In genomic region chr4:150213910-150214309, GRCm38 (mm10) we compare ENCODE assay signal across 18 mouse cellular contexts. TPM values are rescaled to one million over a fixed set of nuclear protein-coding genes. Genes with fewer than 3 reads are reported as not detected.
DNase-seq lines count a peak whose midpoint lies in the region; ATAC-seq and TF ChIP-seq lines count a peak whose summit lies in the region.
"Had no signal": no experiment of that assay in that cellular context is flagged by ENCODE, and none has a peak within 500 bp of the region (broad histone marks: within the 10 kb centered on the region; RNA-seq: fewer than 3 reads in every experiment).

No protein-coding gene starts in this region.

- 39% methylated on average over 5 of the region's 5 CpGs for WGBS in forebrain, postnatal 0 days
- WGBS in forebrain, embryonic 15.5 days: 29% methylated on average over 5 of the region's 5 CpGs
- 45% methylated on average over 5 of the region's 5 CpGs for WGBS in liver, adult 2 months
- 36% methylated on average over 5 of the region's 5 CpGs for WGBS in liver, embryonic 11.5 days
- 25% methylated on average over 5 of the region's 5 CpGs for WGBS in midbrain, embryonic 10.5 days

- H3K4me1 ChIP-seq in forebrain, postnatal 0 days (ENCODE audit: insufficient read depth): no peaks in the 10 kb centered on the region
- peaks cover 7% of the 10 kb centered on the region for H3K4me1 ChIP-seq in forebrain, embryonic 15.5 days
- H3K4me1 ChIP-seq in liver, adult 2 months (ENCODE audit: control insufficient read depth, insufficient read depth, low read length): peaks cover 5% of the 10 kb centered on the region
- peaks cover 4% of the 10 kb centered on the region for H3K4me1 ChIP-seq in liver, embryonic 11.5 days (replicated peaks; ENCODE audit: control insufficient read depth, insufficient read depth, low read length)
- no peaks in the 10 kb centered on the region for H3K4me1 ChIP-seq in ES-Bruce4 (ENCODE audit: control insufficient read depth, insufficient read depth, low read length)
- H3K4me1 ChIP-seq in embryonic fibroblast, embryonic 13.5 days (ENCODE audit: control insufficient read depth, insufficient read depth, low read length): peaks cover 3% of the 10 kb centered on the region; the same call in 1 of the 2 replicates
- H3K4me1 ChIP-seq in midbrain, embryonic 10.5 days: peaks cover 23% of the 10 kb centered on the region

- H3K27me3 ChIP-seq in forebrain, postnatal 0 days (ENCODE audit: insufficient read depth, low read length): no peaks in the 10 kb centered on the region
- no peaks in the 10 kb centered on the region for H3K27me3 ChIP-seq in forebrain, embryonic 15.5 days
- H3K27me3 ChIP-seq in liver, adult 2 months (ENCODE audit: control insufficient read depth, insufficient read depth, low read length): no peaks in the 10 kb centered on the region
- H3K27me3 ChIP-seq in liver, embryonic 11.5 days (replicated peaks; ENCODE audit: control insufficient read depth, insufficient read depth, low read length): no peaks in the 10 kb centered on the region
- H3K27me3 ChIP-seq in ES-Bruce4 (ENCODE audit: control insufficient read depth, insufficient read depth, low read length, poor library complexity, severe bottlenecking): no peaks in the 10 kb centered on the region
- H3K27me3 ChIP-seq in midbrain, embryonic 10.5 days (ENCODE audit: low read depth, poor library complexity, severe bottlenecking): no peaks in the 10 kb centered on the region
- H3K27me3 ChIP-seq: forebrain, embryonic 13.5 days; lung, embryonic 15.5 days; midbrain, embryonic 13.5 days; neural tube, embryonic 15.5 days had no signal

- peak; percentile 34 for TF ChIP-seq CTCF in forebrain, postnatal 0 days (IDR thresholded peaks at IDR 0.05; ENCODE audit: low read depth)
- TF ChIP-seq CTCF in liver, adult 2 months (IDR thresholded peaks at IDR 0.05; ENCODE audit: low read depth, low read length): peak; percentile 52; the same call in 1 of the 2 replicates
- TF ChIP-seq CTCF in ES-Bruce4 (IDR thresholded peaks at IDR 0.05; ENCODE audit: low read depth, low read length): peak; percentile 74
- TF ChIP-seq CTCF in embryonic fibroblast, embryonic 13.5 days (IDR thresholded peaks at IDR 0.05; ENCODE audit: borderline replicate concordance, insufficient read depth, low read length): peak; percentile 6; the same call in 1 of the 2 replicates

- no peak overlapping the region for H3K4me2 ChIP-seq in forebrain, postnatal 0 days (ENCODE audit: low read depth)
- H3K4me2 ChIP-seq in forebrain, embryonic 15.5 days (replicated peaks): no peak overlapping the region
- H3K4me2 ChIP-seq in liver, embryonic 11.5 days: no peak overlapping the region
- H3K4me2 ChIP-seq: forebrain, embryonic 13.5 days; lung, embryonic 15.5 days; midbrain, embryonic 13.5 days; neural tube, embryonic 15.5 days had no signal

- no peak for DNase-seq in forebrain, postnatal 0 days
- DNase-seq in liver, adult 2 months (ENCODE audit: extremely low read depth, low read depth, low spot score): no peak
- no peak for DNase-seq in liver, embryonic 11.5 days (ENCODE audit: low spot score)
- no peak for DNase-seq in c-Kit-positive CD71-positive TER-119-positive erythroid progenitor cells, embryonic 14.5 days (ENCODE audit: low spot score)
- DNase-seq in midbrain, embryonic 10.5 days (ENCODE audit: low spot score): no peak
- DNase-seq: gastrocnemius, postnatal 14 days; kidney, postnatal 4 days had no signal

- TF ChIP-seq EP300 in ES-Bruce4 (IDR thresholded peaks at IDR 0.05; ENCODE audit: insufficient read depth, low read depth, low read length): no peak

- no peak overlapping the region for H3K9ac ChIP-seq in forebrain, postnatal 0 days
- no peak overlapping the region for H3K9ac ChIP-seq in forebrain, embryonic 15.5 days (replicated peaks)
- no peak overlapping the region for H3K9ac ChIP-seq in liver, adult 2 months (ENCODE audit: low read depth, low read length)
- no peak overlapping the region for H3K9ac ChIP-seq in liver, embryonic 11.5 days (ENCODE audit: low read depth, low read length)
- H3K9ac ChIP-seq in ES-Bruce4 (ENCODE audit: low read depth, poor library complexity, severe bottlenecking): no peak overlapping the region
- H3K9ac ChIP-seq: forebrain, embryonic 13.5 days; lung, embryonic 15.5 days; midbrain, embryonic 13.5 days had no signal

- H3K79me2 ChIP-seq in liver, adult 2 months (ENCODE audit: control insufficient read depth, insufficient read depth, low read length): no peaks in the 10 kb centered on the region

- ATAC-seq in forebrain, postnatal 0 days: no peak
- no peak for ATAC-seq in forebrain, embryonic 15.5 days (replicated peaks)
- ATAC-seq in liver, embryonic 11.5 days (replicated peaks; ENCODE audit: low FRiP score): no peak
- ATAC-seq: forebrain, embryonic 13.5 days; midbrain, embryonic 13.5 days had no signal

- H3K9me3 ChIP-seq in forebrain, postnatal 0 days (ENCODE audit: low read length): no peaks in the 10 kb centered on the region
- no peaks in the 10 kb centered on the region for H3K9me3 ChIP-seq in forebrain, embryonic 15.5 days
- H3K9me3 ChIP-seq in liver, embryonic 11.5 days (ENCODE audit: control insufficient read depth, low read length): no peaks in the 10 kb centered on the region
- no peaks in the 10 kb centered on the region for H3K9me3 ChIP-seq in ES-Bruce4 (replicated peaks; ENCODE audit: control insufficient read depth, insufficient read depth, low read length, poor library complexity, severe bottlenecking)
- H3K9me3 ChIP-seq in midbrain, embryonic 10.5 days (replicated peaks): no peaks in the 10 kb centered on the region
- H3K9me3 ChIP-seq: embryonic facial prominence, embryonic 10.5 days; forebrain, embryonic 13.5 days; lung, embryonic 15.5 days; midbrain, embryonic 13.5 days; neural tube, embryonic 15.5 days had no signal

- no peak overlapping the region for H3K27ac ChIP-seq in forebrain, postnatal 0 days (ENCODE audit: low read depth, low read length)
- no peak overlapping the region for H3K27ac ChIP-seq in forebrain, embryonic 15.5 days (replicated peaks)
- no peak overlapping the region for H3K27ac ChIP-seq in liver, adult 2 months (replicated peaks; ENCODE audit: insufficient read depth, low read depth, low read length)
- no peak overlapping the region for H3K27ac ChIP-seq in liver, embryonic 11.5 days (ENCODE audit: low read depth, low read length)
- H3K27ac ChIP-seq in ES-Bruce4 (ENCODE audit: insufficient read depth, low read length): no peak overlapping the region
- no peak overlapping the region for H3K27ac ChIP-seq in embryonic fibroblast, embryonic 13.5 days (ENCODE audit: insufficient read depth, low read length)
- H3K27ac ChIP-seq in midbrain, embryonic 10.5 days (replicated peaks): no peak overlapping the region
- H3K27ac ChIP-seq: embryonic facial prominence, embryonic 10.5 days; forebrain, embryonic 13.5 days; lung, embryonic 15.5 days; midbrain, embryonic 13.5 days; neural tube, embryonic 15.5 days had no signal

- no peaks in the 10 kb centered on the region for H3K36me3 ChIP-seq in forebrain, postnatal 0 days (ENCODE audit: insufficient read depth)
- H3K36me3 ChIP-seq in forebrain, embryonic 15.5 days: no peaks in the 10 kb centered on the region
- H3K36me3 ChIP-seq in liver, adult 2 months (ENCODE audit: control insufficient read depth, insufficient read depth, low read length): no peaks in the 10 kb centered on the region
- no peaks in the 10 kb centered on the region for H3K36me3 ChIP-seq in liver, embryonic 11.5 days (ENCODE audit: control insufficient read depth, insufficient read depth, low read length)
- H3K36me3 ChIP-seq in ES-Bruce4 (ENCODE audit: control insufficient read depth, insufficient read depth, low read length, poor library complexity, severe bottlenecking): no peaks in the 10 kb centered on the region
- H3K36me3 ChIP-seq in midbrain, embryonic 10.5 days: no peaks in the 10 kb centered on the region
- H3K36me3 ChIP-seq: embryonic facial prominence, embryonic 10.5 days; lung, embryonic 15.5 days; midbrain, embryonic 13.5 days; neural tube, embryonic 15.5 days had no signal

- no peak for TF ChIP-seq POLR2A in liver, adult 2 months (IDR thresholded peaks at IDR 0.05; ENCODE audit: extremely low read depth, insufficient read depth, low read length)
- TF ChIP-seq POLR2A in ES-Bruce4 (IDR thresholded peaks at IDR 0.05; ENCODE audit: insufficient read depth, low read length): no peak
- no peak for TF ChIP-seq POLR2A in embryonic fibroblast, embryonic 13.5 days (IDR thresholded peaks at IDR 0.05; ENCODE audit: low read depth, low read length)

- H3K4me3 ChIP-seq in forebrain, postnatal 0 days (ENCODE audit: low read depth, low read length): no peak overlapping the region
- H3K4me3 ChIP-seq in forebrain, embryonic 15.5 days: no peak overlapping the region
- no peak overlapping the region for H3K4me3 ChIP-seq in liver, adult 2 months (ENCODE audit: insufficient read depth, low read depth, low read length)
- H3K4me3 ChIP-seq in liver, embryonic 11.5 days (ENCODE audit: low read depth, low read length): no peak overlapping the region
- no peak overlapping the region for H3K4me3 ChIP-seq in ES-Bruce4 (ENCODE audit: low read depth, low read length)
- no peak overlapping the region for H3K4me3 ChIP-seq in embryonic fibroblast, embryonic 13.5 days (ENCODE audit: insufficient read depth, low read length)
- H3K4me3 ChIP-seq in midbrain, embryonic 10.5 days: no peak overlapping the region
- H3K4me3 ChIP-seq: forebrain, embryonic 13.5 days; lung, embryonic 15.5 days; midbrain, embryonic 13.5 days; neural tube, embryonic 15.5 days had no signal

RNA-seq across cellular contexts. Expression of gene Car6, which starts 12.8 kb away (rescaled TPM):
- total RNA-seq in forebrain, postnatal 0 days (2014; rRNA removed): not detected in 2 replicates
- not detected in 2 replicates for polyA plus RNA-seq in forebrain, postnatal 0 days (2015; fragmentation: Nextera tagmentation; extraction: Ambion mirVana)
- not detected in 2 replicates for polyA plus RNA-seq in forebrain, embryonic 15.5 days (2015; fragmentation: Nextera tagmentation; extraction: Ambion mirVana)
- total RNA-seq in liver, adult 2 months (2014; rRNA removed): not detected in 2 replicates
- polyA plus RNA-seq in liver, adult 2 months (2012; rRNA removed): not detected in 2 replicates
- polyA plus RNA-seq in liver, embryonic 11.5 days (2014; fragmentation: Nextera tagmentation; extraction: Ambion mirVana): not detected in 2 replicates
- not detected in 2 replicates for polyA plus RNA-seq in ES-Bruce4 (2011; ENCODE audit: insufficient read depth, insufficient read length, low read depth, missing spikeins)
- polyA plus RNA-seq in embryonic fibroblast, embryonic 13.5 days (2011; ENCODE audit: insufficient read length, low read depth, missing spikeins): 2.7 and 7.0 TPM in 2 replicates
- 0.12 TPM in 1 of 2 replicates, not detected in the other for polyA plus RNA-seq in midbrain, embryonic 10.5 days (2016; fragmentation: Nextera tagmentation; extraction: Ambion mirVana)
- total RNA-seq: left cerebral cortex, postnatal 10 days had no signal
- polyA plus RNA-seq: forebrain, embryonic 13.5 days; heart, embryonic 14.5 days; lung, embryonic 15.5 days; midbrain, embryonic 13.5 days; neural tube, embryonic 15.5 days; urinary bladder, adult 2 months had no signal

RNA-seq across cellular contexts. Expression of gene Eno1, which starts 22.6 kb away (rescaled TPM):
- total RNA-seq in forebrain, postnatal 0 days (2014; rRNA removed): 283 and 328 TPM in 2 replicates
- polyA plus RNA-seq in forebrain, postnatal 0 days (2015; fragmentation: Nextera tagmentation; extraction: Ambion mirVana): 856 and 963 TPM in 2 replicates
- 953 and 957 TPM in 2 replicates for polyA plus RNA-seq in forebrain, embryonic 15.5 days (2015; fragmentation: Nextera tagmentation; extraction: Ambion mirVana)
- 386 and 392 TPM in 2 replicates for total RNA-seq in liver, adult 2 months (2014; rRNA removed)
- 283 and 350 TPM in 2 replicates for polyA plus RNA-seq in liver, adult 2 months (2012; rRNA removed)
- 2,392 and 2,590 TPM in 2 replicates for polyA plus RNA-seq in liver, embryonic 11.5 days (2014; fragmentation: Nextera tagmentation; extraction: Ambion mirVana)
- 1,323 and 1,403 TPM in 2 replicates for polyA plus RNA-seq in ES-Bruce4 (2011; ENCODE audit: insufficient read depth, insufficient read length, low read depth, missing spikeins)
- 672 and 858 TPM in 2 replicates for polyA plus RNA-seq in embryonic fibroblast, embryonic 13.5 days (2011; ENCODE audit: insufficient read length, low read depth, missing spikeins)
- polyA plus RNA-seq in midbrain, embryonic 10.5 days (2016; fragmentation: Nextera tagmentation; extraction: Ambion mirVana): 2,531 and 3,331 TPM in 2 replicates

Comparison
In these comparisons a context has a peak if more than half of its experiments do, and no peak if none do; other contexts are left out.
1. CTCF ChIP-seq: peak in every context shown above with its lines; median percentile 74 in ES-Bruce4; 52 in liver, adult 2 months; 34 in forebrain, postnatal 0 days; 6 in embryonic fibroblast, embryonic 13.5 days.